In genomic region chr5:145114071-145114605, GRCm38 (mm10) we compare ENCODE assay signal across 8 mouse cellular contexts. TPM values are rescaled to one million over a fixed set of nuclear protein-coding genes. Genes with fewer than 3 reads are reported as not detected.
DNase-seq lines count a peak whose midpoint lies in the region; ATAC-seq and TF ChIP-seq lines count a peak whose summit lies in the region.

Gene Arpc1b, plus strand, starts transcription at chr5:145114215.

- no peak for TF ChIP-seq EP300 in liver, embryonic 14.5 days (IDR thresholded peaks at IDR 0.05; ENCODE audit: low read depth)

- no peaks in the 10 kb centered on the region for H3K9me3 ChIP-seq in embryonic facial prominence, embryonic 13.5 days
- no peaks in the 10 kb centered on the region for H3K9me3 ChIP-seq in heart, embryonic 12.5 days (replicated peaks)
- H3K9me3 ChIP-seq in kidney, embryonic 16.5 days (ENCODE audit: low read length), result no peaks in the 10 kb centered on the region
- H3K9me3 ChIP-seq in liver, embryonic 14.5 days (ENCODE audit: control insufficient read depth, low read length), result no peaks in the 10 kb centered on the region

- peak within 1 kb of the TSS; percentile 63 for H3K4me3 ChIP-seq in embryonic facial prominence, embryonic 13.5 days
- peak within 1 kb of the TSS; percentile 86 for H3K4me3 ChIP-seq in heart, embryonic 12.5 days
- peak within 1 kb of the TSS; percentile 77 for H3K4me3 ChIP-seq in kidney, embryonic 16.5 days (ENCODE audit: low read length)
- peak within 1 kb of the TSS; percentile 59 to 82 for H3K4me3 ChIP-seq in liver, embryonic 14.5 days (ENCODE audit: insufficient read depth in 1 of 2, low read depth in 2 of 2, low read length in 2 of 2)
- peak within 1 kb of the TSS; percentile 59 for H3K4me3 ChIP-seq in thymus, adult 2 months (ENCODE audit: control insufficient read depth, insufficient read depth, low read length)

- peaks cover 19% of the 10 kb centered on the region for H3K4me1 ChIP-seq in embryonic facial prominence, embryonic 13.5 days
- peaks cover 15% of the 10 kb centered on the region for H3K4me1 ChIP-seq in heart, embryonic 12.5 days (replicated peaks)
- H3K4me1 ChIP-seq in kidney, embryonic 16.5 days (ENCODE audit: insufficient read depth, low read length), result peaks cover 31% of the 10 kb centered on the region
- no peaks in the 10 kb centered on the region for H3K4me1 ChIP-seq in liver, embryonic 14.5 days (replicated peaks; ENCODE audit: control insufficient read depth in 2 of 2, insufficient read depth in 2 of 2, low read length in 1 of 2)
- H3K4me1 ChIP-seq in thymus, adult 2 months (replicated peaks; ENCODE audit: control insufficient read depth, insufficient read depth, low read length), result peaks cover 22% of the 10 kb centered on the region

- WGBS in embryonic facial prominence, embryonic 13.5 days, result under 1% methylated on average over 47 of the region's 53 CpGs
- 1% methylated on average over 46 of the region's 53 CpGs for WGBS in heart, embryonic 12.5 days
- WGBS in kidney, embryonic 16.5 days, result under 1% methylated on average over 49 of the region's 53 CpGs
- under 1% methylated on average over 52 of the region's 53 CpGs for WGBS in liver, embryonic 14.5 days (ENCODE audit: insufficient replicate concordance)
- WGBS in thymus, adult 2 months, result under 1% methylated on average over 48 of the region's 53 CpGs

- DNase-seq in layer of hippocampus, adult 11-12 months (ENCODE audit: low spot score), result peak; percentile 61
- no peak for DNase-seq in layer of hippocampus, adult 9-10 months (ENCODE audit: low spot score)
- peak in 2 of 3 experiments; percentile 32 to 47 for DNase-seq in liver, embryonic 14.5 days (ENCODE audit: low read depth in 3 of 3, low spot score in 3 of 3)
- DNase-seq in neural tube, embryonic 10.5 days (ENCODE audit: extremely low spot score, low spot score), result peak; percentile 49
- peak; percentile 73 for DNase-seq in thymus, adult 2 months

- H3K27ac ChIP-seq in embryonic facial prominence, embryonic 13.5 days, result no peak within 1 kb of the TSS
- H3K27ac ChIP-seq in heart, embryonic 12.5 days (ENCODE audit: poor library complexity, severe bottlenecking), result peak within 1 kb of the TSS; percentile 24; the same call in 1 of the 2 replicates
- peak within 1 kb of the TSS; percentile 73 for H3K27ac ChIP-seq in kidney, embryonic 16.5 days (ENCODE audit: low read length)
- H3K27ac ChIP-seq in liver, embryonic 14.5 days, result no peak within 1 kb of the TSS
- peak within 1 kb of the TSS; percentile 19 for H3K27ac ChIP-seq in thymus, adult 2 months (ENCODE audit: control insufficient read depth, insufficient read depth, low read length)

- peaks cover 24% of the 10 kb centered on the region for H3K36me3 ChIP-seq in embryonic facial prominence, embryonic 13.5 days
- H3K36me3 ChIP-seq in heart, embryonic 12.5 days, result peaks cover 30% of the 10 kb centered on the region
- H3K36me3 ChIP-seq in kidney, embryonic 16.5 days (ENCODE audit: insufficient read depth, low read length), result peaks cover 19% of the 10 kb centered on the region
- no peaks in the 10 kb centered on the region for H3K36me3 ChIP-seq in liver, embryonic 14.5 days (replicated peaks; ENCODE audit: control insufficient read depth, insufficient read depth, low read depth)
- peaks cover 3% of the 10 kb centered on the region for H3K36me3 ChIP-seq in thymus, adult 2 months (ENCODE audit: control insufficient read depth, insufficient read depth, low read length)

- peak within 1 kb of the TSS; percentile 87 for H3K4me2 ChIP-seq in embryonic facial prominence, embryonic 13.5 days
- peak within 1 kb of the TSS; percentile 85 for H3K4me2 ChIP-seq in heart, embryonic 12.5 days
- H3K4me2 ChIP-seq in kidney, embryonic 16.5 days (replicated peaks; ENCODE audit: low read depth, low read length), result peak within 1 kb of the TSS; percentile 85
- H3K4me2 ChIP-seq in liver, embryonic 14.5 days (ENCODE audit: low read depth), result peak within 1 kb of the TSS; percentile 71

- no peak for TF ChIP-seq CTCF in liver, embryonic 14.5 days (IDR thresholded peaks at IDR 0.05; ENCODE audit: low read depth)
- no peak for TF ChIP-seq CTCF in thymus, adult 2 months (IDR thresholded peaks at IDR 0.05; ENCODE audit: borderline replicate concordance, control insufficient read depth, extremely low read depth, insufficient read depth, low read length, poor library complexity)

- peak; percentile 38 for ATAC-seq in embryonic facial prominence, embryonic 13.5 days (ENCODE audit: insufficient number of reproducible peaks, insufficient read depth, low FRiP score, low TSS enrichment, low read depth)
- peak; percentile 82 for ATAC-seq in heart, embryonic 12.5 days (ENCODE audit: insufficient number of reproducible peaks, low FRiP score)
- peak; percentile 81 for ATAC-seq in kidney, embryonic 16.5 days (ENCODE audit: low FRiP score, low TSS enrichment)
- ATAC-seq in liver, embryonic 14.5 days (ENCODE audit: insufficient read depth), result peak; percentile 66

- H3K27me3 ChIP-seq in embryonic facial prominence, embryonic 13.5 days, result no peaks in the 10 kb centered on the region
- no peaks in the 10 kb centered on the region for H3K27me3 ChIP-seq in heart, embryonic 12.5 days (replicated peaks)
- no peaks in the 10 kb centered on the region for H3K27me3 ChIP-seq in kidney, embryonic 16.5 days (ENCODE audit: insufficient read depth, low read length)
- H3K27me3 ChIP-seq in liver, embryonic 14.5 days (ENCODE audit: control insufficient read depth, insufficient read depth, low read length), result no peaks in the 10 kb centered on the region
- H3K27me3 ChIP-seq in thymus, adult 2 months (ENCODE audit: control insufficient read depth, insufficient read depth, low read length), result no peaks in the 10 kb centered on the region

- peak; percentile 41; the same call in 1 of the 2 replicates for TF ChIP-seq POLR2A in thymus, adult 2 months (IDR thresholded peaks at IDR 0.05; ENCODE audit: control insufficient read depth, extremely low read depth, insufficient read depth, low read length, poor library complexity)

- H3K9ac ChIP-seq in embryonic facial prominence, embryonic 13.5 days, result peak within 1 kb of the TSS; percentile 78
- peak within 1 kb of the TSS; percentile 87 for H3K9ac ChIP-seq in heart, embryonic 12.5 days
- H3K9ac ChIP-seq in kidney, embryonic 16.5 days (replicated peaks; ENCODE audit: low read length), result peak within 1 kb of the TSS; percentile 79
- peak within 1 kb of the TSS; percentile 57 for H3K9ac ChIP-seq in liver, embryonic 14.5 days (replicated peaks)

RNA-seq across cellular contexts. Expression of gene Arpc1b, which starts in this region (rescaled TPM):
- 177 and 178 TPM in 2 replicates for polyA plus RNA-seq in embryonic facial prominence, embryonic 13.5 days (2015; fragmentation: Nextera tagmentation; extraction: Ambion mirVana)
- 187 and 192 TPM in 2 replicates for polyA plus RNA-seq in heart, embryonic 12.5 days (2016; fragmentation: Nextera tagmentation; extraction: Ambion mirVana)
- 325 and 354 TPM in 2 replicates for polyA plus RNA-seq in kidney, embryonic 16.5 days (2015; fragmentation: Nextera tagmentation; extraction: Ambion mirVana)
- polyA plus RNA-seq in liver, embryonic 14.5 days (2012; rRNA removed), result 54.4 and 74.7 TPM in 2 replicates
- polyA plus RNA-seq in liver, embryonic 14.5 days (2014; fragmentation: Nextera tagmentation; extraction: Ambion mirVana), result 74.9 and 80.1 TPM in 2 replicates
- polyA plus RNA-seq in thymus, adult 2 months (2012; rRNA removed), result 859 and 863 TPM in 2 replicates

Comparison
In these comparisons a context has a peak if more than half of its experiments do, and no peak if none do; other contexts are left out.
1. H3K27ac ChIP-seq: peak in heart, embryonic 12.5 days (single experiment), kidney, embryonic 16.5 days (single experiment) and thymus, adult 2 months (single experiment); none in embryonic facial prominence, embryonic 13.5 days (single experiment) and liver, embryonic 14.5 days (single experiment).
2. Peak in every context shown above with its lines, with median percentiles within 50 percentile points of each other: ATAC-seq, H3K4me2 ChIP-seq, H3K4me3 ChIP-seq and H3K9ac ChIP-seq.